24 mouse cellular contexts compared by ENCODE assay signal in genomic region chr16:94798241-94798640, GRCm38 (mm10).
"Had no signal": no experiment of that assay in that cellular context is flagged by ENCODE, and none has a peak within 500 bp of the region (broad histone marks: within the 10 kb centered on the region; RNA-seq: fewer than 3 reads in every experiment).

No protein-coding gene starts in this region.

- H3K9me3 ChIP-seq: heart, embryonic 13.5 days; heart, embryonic 15.5 days; hindbrain, embryonic 12.5 days; limb, embryonic 13.5 days; limb, embryonic 15.5 days; liver, embryonic 12.5 days had no signal

- H3K36me3 ChIP-seq: heart, embryonic 13.5 days; heart, embryonic 15.5 days; hindbrain, embryonic 12.5 days; limb, embryonic 13.5 days; limb, embryonic 15.5 days; liver, embryonic 12.5 days had no signal

- DNase-seq: gastrocnemius, postnatal 14 days; gastrocnemius, postnatal 36 days; heart, adult 11 months; heart, adult 2 months; heart, postnatal 14 days; heart, postnatal 36 days; kidney, adult 11 months; kidney, adult 2 months; kidney, adult 9 months; kidney, postnatal 10 days; kidney, postnatal 25 days; kidney, postnatal 4 days; left cerebral cortex, postnatal 4 days had no signal

- H3K4me1 ChIP-seq: heart, embryonic 13.5 days; heart, embryonic 15.5 days; limb, embryonic 13.5 days; limb, embryonic 15.5 days; liver, embryonic 12.5 days had no signal

- H3K27me3 ChIP-seq: heart, embryonic 13.5 days; heart, embryonic 15.5 days; hindbrain, embryonic 12.5 days; limb, embryonic 13.5 days; limb, embryonic 15.5 days; liver, embryonic 12.5 days had no signal

- H3K27ac ChIP-seq: heart, adult 2 months; heart, embryonic 13.5 days; heart, embryonic 15.5 days; hindbrain, embryonic 12.5 days; hindbrain, embryonic 14.5 days; hindbrain, postnatal 0 days; layer of hippocampus, adult 2 months; limb, embryonic 13.5 days; limb, embryonic 15.5 days; liver, embryonic 12.5 days had no signal

- ATAC-seq: hindbrain, postnatal 0 days; intestine, embryonic 16.5 days; liver, embryonic 12.5 days had no signal

- H3K4me3 ChIP-seq: heart, adult 2 months; heart, embryonic 13.5 days; heart, embryonic 15.5 days; hindbrain, embryonic 12.5 days; layer of hippocampus, adult 2 months; limb, embryonic 13.5 days; limb, embryonic 15.5 days; liver, embryonic 12.5 days had no signal

- H3K4me2 ChIP-seq: heart, embryonic 11.5 days; heart, embryonic 13.5 days; heart, embryonic 15.5 days; hindbrain, embryonic 12.5 days; hindbrain, embryonic 14.5 days; limb, embryonic 13.5 days; limb, embryonic 15.5 days; liver, embryonic 12.5 days had no signal

- H3K9ac ChIP-seq: heart, embryonic 13.5 days; heart, embryonic 15.5 days; hindbrain, embryonic 12.5 days; hindbrain, embryonic 14.5 days; limb, embryonic 13.5 days; limb, embryonic 15.5 days; liver, embryonic 12.5 days had no signal
